Mouse (Mus musculus) CD4-positive, CD25-positive, alpha-beta regulatory T cell, adult 2 months (primary cell): ENCODE data around the gene Gm43951.

ENCODE experiments used
- DNase-seq: peaks from one replicate; pipeline ENCODE4 v3.0.0-alpha.2; 2012; ENCODE audit warnings: low read depth, low spot score

Gene Gm43951

GRCm38 (mm10) chr11:72206341-72207203, at the start of gene Gm43951:
Gm43951 (minus strand) TSS chr11:72206840.
- DNase-seq, result peak; percentile 23

GRCm38 (mm10) chr11:72256441-72256840, 49.8 kb upstream of the Gm43951 start:
- DNase-seq, result no peak

GRCm38 (mm10) chr11:72255629-72256028, 49.0 kb upstream of the Gm43951 start:
- DNase-seq, result no peak

DNA sequence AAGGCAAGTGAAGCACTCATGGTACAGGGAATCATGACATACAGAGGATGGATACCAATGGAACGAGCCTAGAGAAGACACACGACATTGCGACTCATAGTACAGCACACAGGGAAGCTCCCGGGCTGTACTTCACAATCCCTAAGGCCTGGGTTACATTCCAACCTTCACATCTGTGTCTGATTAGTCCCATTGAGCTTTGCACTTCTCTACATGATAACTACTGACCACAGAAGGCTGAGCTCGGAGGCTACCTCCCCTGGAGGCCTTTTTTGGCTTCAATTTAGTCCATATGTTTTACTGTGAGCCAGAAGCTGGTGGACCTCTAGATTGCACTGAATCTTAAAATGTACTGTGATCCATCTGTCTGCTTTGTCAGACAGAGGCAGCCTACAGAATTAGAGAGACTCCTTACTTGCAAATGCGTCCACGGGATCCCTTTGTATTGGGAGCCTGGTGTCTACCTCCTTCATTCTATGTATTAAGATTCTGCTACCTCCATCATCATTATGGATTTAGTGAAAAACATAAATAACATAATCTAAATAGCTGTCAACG, 38.6 kb upstream of the Gm43951 start:
- no peak for DNase-seq

DNA sequence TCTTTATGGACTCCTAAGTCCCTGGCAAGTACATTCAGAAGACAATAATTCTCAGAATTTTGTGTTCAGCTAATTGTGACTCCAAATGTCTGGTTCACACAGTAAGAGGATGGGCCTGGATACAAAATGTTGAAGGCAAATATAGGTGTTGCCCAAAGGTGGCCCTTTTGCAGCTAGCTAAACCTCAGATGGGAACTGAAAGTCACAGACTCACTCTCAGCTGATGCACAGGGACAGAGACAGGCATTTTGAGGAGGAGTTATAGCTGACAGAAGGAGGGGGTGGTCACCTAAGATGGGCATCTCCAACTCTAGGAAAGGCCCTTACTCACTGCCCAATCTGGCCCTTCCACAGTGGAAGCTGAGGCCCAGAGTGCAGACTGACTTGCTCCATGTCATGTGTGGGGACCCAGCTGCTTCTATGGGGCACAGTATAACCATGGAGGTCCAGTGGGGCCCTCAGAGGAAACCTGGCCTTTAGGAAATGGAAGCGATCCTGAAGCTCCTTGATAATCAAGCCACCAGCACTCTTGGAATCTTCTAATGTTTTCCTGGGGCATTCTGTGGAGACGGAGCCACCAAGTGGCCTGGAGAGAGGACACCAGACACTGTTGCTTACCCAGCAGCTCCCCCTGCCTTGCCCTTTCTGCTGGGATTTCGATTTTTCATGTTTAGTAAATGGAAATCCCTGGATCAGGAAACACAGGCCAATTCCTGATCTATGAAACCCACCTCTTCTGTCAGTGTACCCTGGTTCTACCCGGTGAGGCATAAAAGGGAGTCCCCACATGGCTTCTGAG, 33.6 kb upstream of the Gm43951 start:
- DNase-seq, result no peak

DNA sequence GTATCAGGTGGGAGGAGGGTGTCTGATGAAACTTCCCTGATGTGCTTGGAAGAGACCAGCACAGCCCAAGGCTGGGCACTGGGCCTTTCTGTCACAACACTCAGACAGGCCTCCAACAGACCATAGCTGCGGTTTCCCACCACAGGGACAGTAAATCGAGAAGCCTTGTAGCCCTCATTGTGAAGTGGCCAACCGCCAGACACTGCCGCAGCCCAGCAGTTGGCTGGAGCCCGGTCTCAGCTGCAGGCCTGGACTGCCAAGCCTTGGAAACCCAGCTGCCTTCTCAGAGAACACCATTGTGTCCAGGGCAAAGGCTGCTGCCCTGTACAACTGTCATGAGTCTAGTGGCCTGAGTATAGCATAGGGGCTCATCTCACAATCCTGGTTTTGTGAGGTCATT, 27.4 kb upstream of the Gm43951 start:
- DNase-seq, result no peak

DNA sequence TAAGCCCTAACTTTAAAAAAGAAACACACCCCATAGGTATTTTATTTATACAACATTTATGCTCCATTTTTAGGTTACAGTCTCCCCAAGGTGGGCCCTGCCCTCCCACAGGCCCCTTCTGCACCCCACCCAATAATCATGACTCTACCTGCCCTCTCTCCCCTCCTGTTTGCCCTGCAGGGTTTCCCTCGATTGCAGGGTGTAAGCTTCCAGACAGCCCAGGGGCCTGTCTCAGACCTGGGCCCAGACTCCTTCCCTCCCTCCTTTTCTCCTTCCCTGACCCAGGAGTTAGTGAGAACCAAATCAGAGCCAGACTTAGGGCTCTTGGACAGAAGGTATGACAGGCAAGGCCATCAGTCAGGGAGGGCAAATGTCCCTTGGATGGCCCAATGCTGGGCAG, 26.4 kb upstream of the Gm43951 start:
- DNase-seq, result no peak

GRCm38 (mm10) chr11:72232068-72232467, 25.4 kb upstream of the Gm43951 start:
- DNase-seq, result no peak

GRCm38 (mm10) chr11:72228513-72228912, 21.9 kb upstream of the Gm43951 start:
- no peak for DNase-seq

DNA sequence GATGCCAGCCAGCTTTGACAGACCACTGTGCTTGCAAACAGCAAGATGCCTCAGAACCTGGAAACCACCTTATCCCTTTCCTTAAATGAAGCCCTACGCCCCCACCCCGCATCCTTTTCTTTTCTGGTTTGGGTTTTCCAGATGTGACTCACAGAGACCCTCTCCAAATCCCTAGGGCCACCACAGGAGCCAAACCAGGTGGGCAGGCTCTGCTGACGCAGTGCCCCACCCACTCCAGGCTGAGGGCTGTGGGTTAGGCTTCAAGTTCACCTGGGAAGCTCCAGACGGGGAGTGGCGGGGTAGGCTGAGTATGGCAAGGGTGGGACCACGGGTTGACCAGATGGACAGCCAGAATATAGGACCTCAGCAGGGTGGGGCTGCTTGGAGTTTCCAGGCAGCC, 20.3 kb upstream of the Gm43951 start:
- no peak for DNase-seq

DNA sequence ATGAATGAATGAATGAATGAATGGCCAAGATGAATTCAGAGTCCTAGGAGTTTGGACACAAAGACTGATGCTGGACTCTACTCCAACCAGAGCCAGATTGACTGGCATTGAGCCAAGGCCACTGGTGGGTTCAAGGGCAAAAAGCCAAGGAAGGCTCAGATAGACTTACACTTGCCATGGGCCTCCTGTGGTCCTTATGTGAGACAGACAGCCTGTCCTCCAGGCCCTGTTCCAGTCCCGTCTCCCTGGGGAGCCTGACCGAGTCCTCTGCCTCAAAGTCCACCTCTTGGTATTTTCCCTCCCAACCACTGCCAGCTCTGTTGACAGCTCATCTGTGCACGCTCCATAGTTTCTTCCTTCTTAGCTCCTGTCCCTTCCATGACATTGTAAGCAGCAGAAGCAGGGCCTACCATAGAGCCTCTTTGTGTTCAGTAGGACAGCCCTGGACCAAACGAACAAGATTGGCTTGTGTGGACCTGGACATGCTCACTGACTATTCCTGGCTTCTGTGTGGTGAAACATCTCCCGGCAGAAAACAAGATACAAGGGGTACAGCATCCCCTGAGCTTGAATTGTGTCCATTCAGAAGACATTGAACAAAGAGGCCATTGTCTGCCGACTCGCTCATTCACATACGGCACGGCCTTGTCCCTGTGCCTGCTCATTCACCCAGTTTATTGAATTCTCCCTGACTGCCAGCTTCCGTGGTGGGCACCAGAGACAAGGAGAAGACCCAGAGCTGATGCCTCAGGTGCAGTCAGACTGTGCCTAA, 19.6 kb upstream of the Gm43951 start:
- DNase-seq, result no peak

GRCm38 (mm10) chr11:72224865-72225264, 18.2 kb upstream of the Gm43951 start:
- DNase-seq, result peak; percentile 87

- DNase-seq, result no peak
Observed at GRCm38 (mm10) chr11:72223414-72223813, 16.8 kb upstream of the Gm43951 start.

DNA sequence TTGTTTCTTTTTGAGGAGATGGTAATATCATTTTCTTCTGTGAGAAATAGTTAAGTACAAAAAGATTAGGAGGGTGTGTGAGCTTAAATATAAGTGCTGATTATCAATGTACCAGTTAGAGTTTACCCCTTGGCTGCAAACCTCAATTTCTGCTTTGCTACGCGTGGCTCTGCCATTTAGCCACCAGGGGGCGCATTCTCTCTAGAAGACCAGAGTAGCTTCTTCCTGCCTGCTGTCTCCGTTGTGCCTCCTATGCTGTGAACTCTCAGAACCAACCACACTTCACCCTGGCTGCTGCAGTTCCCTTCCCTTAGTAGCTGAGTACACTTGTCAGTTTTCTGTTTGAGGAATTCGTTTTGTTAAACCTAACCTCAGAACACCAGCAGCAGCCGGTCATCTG, 14.6 kb upstream of the Gm43951 start:
- peak; percentile 88 for DNase-seq

DNA sequence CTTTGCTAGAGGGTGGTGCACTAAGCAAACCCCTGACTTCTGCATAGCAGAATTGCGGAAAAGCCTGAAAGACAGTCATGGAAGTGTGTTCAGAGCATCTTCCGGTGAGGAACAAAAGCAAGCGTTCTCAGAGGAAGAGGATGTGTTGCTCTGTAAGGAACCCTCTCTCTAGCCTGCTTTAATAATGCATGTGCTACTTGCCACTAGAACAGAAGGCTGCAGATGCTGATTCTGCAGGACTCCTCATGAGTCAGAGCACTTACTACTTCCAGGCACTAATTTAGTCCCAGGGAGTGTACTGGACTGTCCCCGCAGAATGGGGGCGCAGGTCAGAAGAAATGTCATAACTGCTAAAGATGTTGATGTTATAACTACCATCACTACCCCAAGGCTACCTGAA, 10.5 kb upstream of the Gm43951 start:
- DNase-seq, result no peak

DNA sequence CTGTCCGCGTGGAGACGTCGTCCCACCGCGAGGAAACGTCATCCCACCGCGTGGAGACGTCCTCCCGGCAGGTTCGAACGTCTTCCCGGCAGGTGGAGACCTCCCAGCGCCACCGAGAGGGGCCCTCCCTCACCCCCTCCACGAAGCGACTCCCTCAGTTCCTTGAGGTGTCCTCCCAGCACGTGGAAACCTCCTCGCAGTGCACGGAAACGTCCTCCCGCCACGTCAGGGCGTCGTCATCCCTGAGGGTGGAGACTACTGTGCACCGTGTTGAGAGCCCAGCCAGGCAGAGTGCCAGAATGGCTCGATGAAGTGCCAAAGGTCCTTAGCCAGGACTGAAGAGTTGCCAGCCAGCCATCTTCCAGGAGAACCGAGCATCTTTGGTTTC, 8.8 kb upstream of the Gm43951 start, which contains the start of gene Med31:
Gene Med31, minus strand, starts transcription at position 183 of the 388 bp plus-strand sequence.
- DNase-seq, result peak; percentile 90

DNA sequence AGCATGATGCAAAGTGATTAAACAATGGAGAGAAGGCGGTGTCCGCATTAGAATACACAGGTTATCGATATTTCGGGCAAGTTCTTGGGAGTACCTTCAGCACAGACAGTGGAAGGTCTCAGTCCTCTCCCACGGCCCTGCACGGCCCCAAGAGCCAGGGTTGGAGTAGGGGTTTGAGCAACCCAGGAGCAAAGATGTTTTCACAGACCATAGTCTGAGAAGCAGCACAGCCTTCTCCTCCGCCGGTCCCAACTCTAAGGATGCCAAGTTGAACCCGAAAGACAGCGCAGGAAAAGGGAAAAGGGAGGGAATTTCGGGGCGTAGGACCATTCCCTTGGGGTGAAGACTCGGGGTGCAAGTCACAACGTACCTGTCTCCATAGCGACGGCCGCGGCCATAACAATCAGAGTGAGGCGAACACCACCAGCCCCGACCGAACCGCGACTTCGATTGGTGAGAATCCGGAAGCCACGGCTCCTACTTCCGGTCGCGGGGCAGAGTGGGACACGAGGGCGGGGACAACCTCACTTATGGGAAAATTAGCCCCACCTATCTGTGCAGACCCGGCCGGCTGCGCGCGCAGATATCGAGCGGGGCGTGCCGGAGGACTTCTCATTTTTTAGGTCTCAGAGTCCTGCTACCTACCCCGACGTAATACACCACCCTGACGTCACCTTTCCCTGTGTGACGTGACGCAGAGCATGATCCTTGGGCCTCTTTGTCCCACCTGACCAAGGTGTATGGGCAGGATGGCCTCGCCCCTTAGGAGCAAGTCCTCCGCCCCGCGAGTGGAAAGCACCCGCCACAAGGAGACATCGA, 8.2 kb upstream of the Gm43951 start:
- peak; percentile 98 for DNase-seq

DNA sequence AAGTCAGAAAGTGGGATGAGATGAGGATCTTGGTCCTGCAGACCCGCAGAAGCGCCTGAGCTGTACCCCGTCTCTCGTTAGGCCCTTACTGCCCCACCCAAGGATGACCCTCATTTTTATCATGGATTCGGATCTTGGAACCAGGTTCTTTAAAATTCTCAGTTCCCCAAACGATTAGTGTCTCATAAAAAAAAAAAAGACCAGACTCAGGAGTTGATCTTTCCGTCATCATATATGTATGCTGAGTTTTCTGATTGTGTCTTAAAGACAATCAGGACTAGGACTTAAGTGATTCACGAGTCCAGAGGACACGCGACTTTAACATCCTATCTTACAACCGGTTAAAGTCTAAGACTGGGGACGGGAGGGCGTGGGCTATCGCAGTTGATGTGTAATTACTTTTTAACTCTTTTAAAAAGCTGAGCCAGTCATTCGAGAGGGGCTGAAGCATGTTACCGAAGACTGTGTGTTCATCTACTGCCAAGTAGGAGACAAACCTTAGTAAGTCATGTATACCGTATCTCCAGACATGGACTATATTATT, 1.3 kb upstream of the Gm43951 start:
- no peak for DNase-seq

GRCm38 (mm10) chr11:72207204-72207833, 679 bp upstream of the Gm43951 start, which contains the start of the genes 4933427D14Rik and Txndc17:
4933427D14Rik (minus strand) TSS chr11:72207459.
Txndc17 (plus strand) TSS chr11:72207547.
- peak; percentile 85 for DNase-seq

DNA sequence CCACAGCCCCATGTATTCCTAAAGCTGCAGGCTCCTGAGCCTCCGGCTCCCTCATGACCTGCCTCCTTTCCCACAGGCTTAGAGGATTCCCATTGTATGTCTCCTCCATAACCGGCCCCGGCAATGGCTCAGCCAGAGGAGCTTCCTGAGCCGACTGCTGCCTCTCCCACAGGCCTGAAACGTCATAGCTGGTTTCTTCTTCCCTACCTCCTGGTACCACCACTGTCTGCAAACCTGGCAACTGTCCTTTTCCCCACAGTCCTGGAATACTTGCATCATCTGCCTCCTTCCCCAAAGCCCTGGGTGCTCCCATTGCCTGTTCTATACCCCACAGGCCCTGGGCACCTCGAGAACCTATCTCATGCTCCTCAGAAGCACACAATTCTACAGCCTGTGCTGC, 1.4 kb downstream of the Gm43951 start:
- DNase-seq, result no peak
